Mouse (Mus musculus) embryonic facial prominence, embryonic 11.5 days (tissue): ENCODE measurements around the gene Fcamr. TPM values are rescaled to one million over a fixed set of nuclear protein-coding genes. Genes with fewer than 3 reads are reported as not detected.

Experiments used
- ATAC-seq: fragments of 200-750 bp; cut with Nextera tagmentation; replicated peaks from 2 replicates; pipeline ENCODE4 v1.8.0; 2017; ENCODE audit warnings: low read depth; ENCODE audit not compliant: insufficient number of reproducible peaks, low FRiP score, low TSS enrichment
- DNase-seq: peaks from one replicate; pipeline ENCODE4 v3.0.0-alpha.2; 2015; ENCODE audit warnings: low spot score
- H3K27ac ChIP-seq: fragments of 300-500 bp; sonication (generic); replicated peaks from 2 replicates; pipeline ENCODE4 v1.5.1; 2014; ENCODE audit warnings: mild to moderate bottlenecking, low read depth, low read length, control low read depth
- H3K27me3 ChIP-seq: fragments of 300-500 bp; sonication (generic); 2 replicates; pipeline ENCODE4 v1.6.1; 2014; ENCODE audit warnings: mild to moderate bottlenecking, low read length, moderate library complexity, mixed read lengths; ENCODE audit not compliant: control insufficient read depth, insufficient read depth
- H3K36me3 ChIP-seq: fragments of 300-500 bp; sonication (generic); replicated peaks from 2 replicates; pipeline ENCODE4 v1.6.1; 2014; ENCODE audit warnings: low read depth, mild to moderate bottlenecking, low read length, moderate library complexity, mixed read lengths; ENCODE audit not compliant: control insufficient read depth, insufficient read depth
- H3K4me1 ChIP-seq: fragments of 300-500 bp; sonication (generic); 2 replicates; pipeline ENCODE4 v1.6.1; 2014; ENCODE audit warnings: low read length, mixed read lengths; ENCODE audit not compliant: control insufficient read depth, insufficient read depth
- H3K4me2 ChIP-seq: fragments of 300-500 bp; sonication (generic); 2 replicates; pipeline ENCODE4 v1.6.1; 2014; ENCODE audit warnings: low read depth, mild to moderate bottlenecking, control low read depth, low read length, moderate library complexity
- H3K4me3 ChIP-seq: fragments of 300-500 bp; sonication (generic); 2 replicates; pipeline ENCODE4 v1.5.1; 2014; ENCODE audit warnings: low read depth, low read length, control low read depth
- H3K9ac ChIP-seq: fragments of 300-500 bp; sonication (generic); replicated peaks from 2 replicates; pipeline ENCODE4 v1.6.1; 2014; ENCODE audit warnings: mild to moderate bottlenecking, control low read depth, low read length
- H3K9me3 ChIP-seq: fragments of 300-500 bp; sonication (generic); replicated peaks from 2 replicates; pipeline ENCODE4 v1.6.1; 2016; ENCODE audit warnings: mild to moderate bottlenecking, low read length, inconsistent platforms, mixed read lengths; ENCODE audit not compliant: control insufficient read depth
- WGBS: fragments of 180-500 bp; shearing (Covaris S2); extraction: QIAGEN DNeasy Blood & Tissue Kit; methylation state at CpG from one replicate; pipeline ENCODE4 v1.1.7; 2014; 5-methylcytosine and 5-hydroxymethylcytosine counted together
- polyA plus RNA-seq: library from polyadenylated mRNA; unstranded; fragments of >200 nt; fragmentation: Nextera tagmentation; extraction: Ambion mirVana; gene quantifications from 2 replicates; pipeline ENCODE4 v1.2.1, GENCODE M21; 2014

Fcamr gene
- polyA plus RNA-seq, 1 experiment from 2014 or later: not detected

- H3K4me2 ChIP-seq: no peak overlapping the region
- ATAC-seq (no peak), DNase-seq (no peak)
- no peaks in the 10 kb centered on the region for H3K9me3 ChIP-seq
- no peaks in the 10 kb centered on the region for H3K4me1 ChIP-seq
- no peak overlapping the region for H3K27ac ChIP-seq
- no peaks in the 10 kb centered on the region for H3K36me3 ChIP-seq
- H3K27me3 ChIP-seq: no peaks in the 10 kb centered on the region
- H3K4me3 ChIP-seq: no peak overlapping the region
- no peak overlapping the region for H3K9ac ChIP-seq
- 81% methylated on average over 8 of the region's 8 CpGs for WGBS
Observed at GRCm38 (mm10) chr1:130829906-130830830, 29.5 kb downstream of the Fcamr start.

- 78% methylated on average over 5 of the region's 5 CpGs for WGBS
- no peaks in the 10 kb centered on the region for H3K9me3 ChIP-seq
- H3K36me3 ChIP-seq: no peaks in the 10 kb centered on the region
- H3K4me2 ChIP-seq: no peak overlapping the region
- H3K27ac ChIP-seq: no peak overlapping the region
- H3K4me1 ChIP-seq: no peaks in the 10 kb centered on the region
- no peaks in the 10 kb centered on the region for H3K27me3 ChIP-seq
- ATAC-seq (no peak), DNase-seq (no peak)
- no peak overlapping the region for H3K9ac ChIP-seq
- H3K4me3 ChIP-seq: no peak overlapping the region
Observed at GRCm38 (mm10) chr1:130832230-130833149, 31.8 kb downstream of the Fcamr start.

- Histone ChIP-seq H3K9ac (no peak overlapping the region), H3K4me2 (no peak overlapping the region), H3K27ac (no peak overlapping the region), H3K9me3 (no peaks in the 10 kb centered on the region), H3K36me3 (no peaks in the 10 kb centered on the region), H3K27me3 (no peaks in the 10 kb centered on the region), H3K4me3 (no peak overlapping the region), H3K4me1 (no peaks in the 10 kb centered on the region)
- WGBS: 89% methylated on average over 6 of the region's 6 CpGs
- ATAC-seq (no peak), DNase-seq (no peak)
Observed at GRCm38 (mm10) chr1:130835161-130835936, 34.6 kb downstream of the Fcamr start.

GRCm38 (mm10) chr1:130838288-130838687, 37.6 kb downstream of the Fcamr start:
- no peak overlapping the region for H3K4me2 ChIP-seq
- ATAC-seq (no peak), DNase-seq (peak; percentile 44)
- no peak overlapping the region for H3K27ac ChIP-seq
- H3K4me3 ChIP-seq: no peak overlapping the region
- H3K27me3 ChIP-seq: no peaks in the 10 kb centered on the region
- no peaks in the 10 kb centered on the region for H3K36me3 ChIP-seq
- H3K4me1 ChIP-seq: no peaks in the 10 kb centered on the region
- WGBS: 55% methylated on average over 6 of the region's 6 CpGs
- no peaks in the 10 kb centered on the region for H3K9me3 ChIP-seq
- H3K9ac ChIP-seq: no peak overlapping the region

- Histone ChIP-seq H3K9me3 (no peaks in the 10 kb centered on the region), H3K27ac (no peak overlapping the region), H3K9ac (no peak overlapping the region), H3K27me3 (no peaks in the 10 kb centered on the region), H3K4me2 (no peak overlapping the region), H3K36me3 (no peaks in the 10 kb centered on the region), H3K4me1 (no peaks in the 10 kb centered on the region), H3K4me3 (no peak overlapping the region)
- DNase-seq (no peak), ATAC-seq (no peak)
- WGBS: 74% methylated on average over 8 of the region's 8 CpGs
Observed at GRCm38 (mm10) chr1:130840599-130841379, 40.1 kb downstream of the Fcamr start.

GRCm38 (mm10) chr1:130841621-130842020, 40.9 kb downstream of the Fcamr start:
- Histone ChIP-seq H3K27me3 (no peaks in the 10 kb centered on the region), H3K4me3 (no peak overlapping the region)
- 83% methylated on average over 7 of the region's 7 CpGs for WGBS

GRCm38 (mm10) chr1:130844516-130844915, 43.8 kb downstream of the Fcamr start:
- Histone ChIP-seq H3K9me3 (no peaks in the 10 kb centered on the region), H3K27me3 (no peaks in the 10 kb centered on the region), H3K4me2 (no peak overlapping the region), H3K9ac (no peak overlapping the region), H3K27ac (no peak overlapping the region), H3K4me3 (no peak overlapping the region), H3K4me1 (no peaks in the 10 kb centered on the region), H3K36me3 (no peaks in the 10 kb centered on the region)
- WGBS: 87% methylated on average over 7 of the region's 7 CpGs
- no peak for ATAC-seq
- no peak for DNase-seq

More at GRCm38 (mm10) chr1:130841621-130842020, 40.9 kb downstream of the Fcamr start:
- Histone ChIP-seq H3K36me3 (no peaks in the 10 kb centered on the region), H3K27ac (no peak overlapping the region), H3K9ac (no peak overlapping the region), H3K9me3 (no peaks in the 10 kb centered on the region), H3K4me2 (no peak overlapping the region), H3K4me1 (no peaks in the 10 kb centered on the region)
- no peak for ATAC-seq
- DNase-seq: no peak
